Mouse (Mus musculus): ENCODE measurements around the gene Col18a1. TPM values are rescaled to one million over a fixed set of nuclear protein-coding genes. Genes with fewer than 3 reads are reported as not detected.

Gene Col18a1
- polyA plus RNA-seq, 1 experiment from 2014 or later = 51.2 TPM

DNA sequence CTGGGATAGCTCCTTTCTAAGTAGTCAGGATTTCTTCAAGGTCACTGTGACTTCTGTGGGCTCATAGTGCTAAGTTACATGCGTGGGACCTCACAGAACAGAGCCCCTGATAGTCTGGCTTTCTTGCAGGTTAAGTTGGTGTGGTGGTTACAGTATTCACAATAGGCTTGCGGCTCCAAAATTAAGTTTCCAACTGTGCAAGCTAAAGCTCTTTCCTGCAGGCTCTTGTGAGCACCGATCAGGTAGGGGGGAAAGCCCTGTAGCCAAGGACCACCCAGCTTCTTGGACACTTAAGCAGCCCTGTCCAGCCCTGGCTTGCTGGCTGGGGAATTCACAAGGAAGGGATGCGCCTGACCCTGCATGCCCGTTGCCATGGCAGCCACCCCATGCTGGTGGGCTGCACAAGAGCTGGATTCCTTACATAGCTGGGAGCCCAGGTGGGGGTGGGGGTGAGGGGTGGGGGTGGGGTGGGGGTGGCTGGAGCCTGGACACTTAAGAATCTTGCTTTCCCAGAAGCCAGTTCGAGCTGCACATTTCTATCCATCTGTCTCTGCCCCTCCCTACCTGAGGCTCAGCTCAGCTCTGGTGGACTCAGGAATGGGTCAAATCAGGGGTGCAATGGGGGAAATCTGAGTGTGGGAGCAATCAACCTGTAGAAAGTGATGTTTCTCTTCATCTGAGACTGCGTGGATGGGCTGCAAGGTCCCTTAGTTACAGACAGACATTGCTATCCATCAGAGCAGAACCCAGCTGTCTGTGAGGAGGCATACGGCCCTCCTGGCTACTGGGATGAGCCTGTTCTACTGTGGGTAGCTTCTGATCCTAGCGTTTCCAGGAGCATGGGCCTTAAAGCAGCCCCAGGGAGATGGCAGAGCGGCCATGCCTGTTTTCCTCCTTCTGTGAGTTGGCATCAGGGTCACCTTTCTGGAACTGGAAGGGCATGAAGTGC lies 24.9 kb upstream of the Col18a1 start:
- Histone ChIP-seq H3K4me3 (replicated peaks; ENCODE audit: low read length) (no peak overlapping the region), H3K36me3 (replicated peaks; ENCODE audit: control insufficient read depth, insufficient read depth) (no peaks in the 10 kb centered on the region), H3K27ac (peak overlapping the region; percentile 9; the same call in 1 of the 2 replicates), H3K27me3 (ENCODE audit: control insufficient read depth, insufficient read depth, low read length) (no peaks in the 10 kb centered on the region), H3K9ac (no peak overlapping the region), H3K9me3 (ENCODE audit: control insufficient read depth, low read length) (no peaks in the 10 kb centered on the region), H3K4me1 (replicated peaks; ENCODE audit: control insufficient read depth, insufficient read depth, low read length) (peaks cover 13% of the 10 kb centered on the region), H3K4me2 (replicated peaks) (no peak overlapping the region)
- peak; percentile 71 for ATAC-seq (ENCODE audit: low FRiP score)
- WGBS = 11% methylated on average over 10 of the region's 10 CpGs
- no peak for DNase-seq (ENCODE audit: low spot score)

DNA sequence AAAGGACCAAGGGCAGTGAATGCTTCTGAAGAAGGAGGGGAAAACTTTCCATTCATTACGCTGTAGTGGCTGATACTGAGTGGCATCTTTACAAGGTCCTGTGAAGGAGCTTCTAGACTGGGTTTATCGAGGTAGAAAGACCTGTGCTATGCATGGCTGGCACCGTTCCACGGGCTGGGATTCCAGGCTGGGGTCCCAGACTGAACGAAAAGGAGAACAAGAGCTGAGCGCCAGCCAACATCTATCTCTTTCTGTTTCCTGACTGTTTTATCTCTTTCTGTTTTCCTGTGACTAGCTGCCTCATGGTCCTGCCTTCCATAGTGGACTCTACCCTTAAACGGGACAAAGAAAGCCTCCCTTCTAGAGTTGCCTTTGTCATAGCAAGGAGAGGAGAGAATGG lies 21.1 kb upstream of the Col18a1 start:
- Histone ChIP-seq H3K4me2 (replicated peaks) (no peak overlapping the region), H3K4me3 (replicated peaks; ENCODE audit: low read length) (no peak overlapping the region), H3K36me3 (replicated peaks; ENCODE audit: control insufficient read depth, insufficient read depth) (no peaks in the 10 kb centered on the region), H3K27ac (no peak overlapping the region), H3K9me3 (ENCODE audit: control insufficient read depth, low read length) (no peaks in the 10 kb centered on the region), H3K9ac (no peak overlapping the region), H3K27me3 (ENCODE audit: control insufficient read depth, insufficient read depth, low read length) (no peaks in the 10 kb centered on the region), H3K4me1 (replicated peaks; ENCODE audit: control insufficient read depth, insufficient read depth, low read length) (peaks cover 13% of the 10 kb centered on the region)
- ATAC-seq (ENCODE audit: low FRiP score) (no peak), DNase-seq (ENCODE audit: low spot score) (no peak)
- 84% methylated on average over 7 of the region's 7 CpGs for WGBS

- DNase-seq (ENCODE audit: low spot score) (no peak), ATAC-seq (ENCODE audit: low FRiP score) (no peak)
- no peaks in the 10 kb centered on the region for H3K36me3 ChIP-seq (replicated peaks; ENCODE audit: control insufficient read depth, insufficient read depth)
- WGBS = 53% methylated on average over 3 of the region's 3 CpGs
- no peaks in the 10 kb centered on the region for H3K9me3 ChIP-seq (ENCODE audit: control insufficient read depth, low read length)
- no peak overlapping the region for H3K4me3 ChIP-seq (replicated peaks; ENCODE audit: low read length)
- H3K4me1 ChIP-seq (replicated peaks; ENCODE audit: control insufficient read depth, insufficient read depth, low read length) = no peaks in the 10 kb centered on the region
- no peak overlapping the region for H3K9ac ChIP-seq
- no peak overlapping the region for H3K27ac ChIP-seq
- no peak overlapping the region for H3K4me2 ChIP-seq (replicated peaks)
- H3K27me3 ChIP-seq (ENCODE audit: control insufficient read depth, insufficient read depth, low read length) = no peaks in the 10 kb centered on the region
Observed at GRCm38 (mm10) chr10:77182804-77183331, 16.5 kb upstream of the Col18a1 start.

DNA sequence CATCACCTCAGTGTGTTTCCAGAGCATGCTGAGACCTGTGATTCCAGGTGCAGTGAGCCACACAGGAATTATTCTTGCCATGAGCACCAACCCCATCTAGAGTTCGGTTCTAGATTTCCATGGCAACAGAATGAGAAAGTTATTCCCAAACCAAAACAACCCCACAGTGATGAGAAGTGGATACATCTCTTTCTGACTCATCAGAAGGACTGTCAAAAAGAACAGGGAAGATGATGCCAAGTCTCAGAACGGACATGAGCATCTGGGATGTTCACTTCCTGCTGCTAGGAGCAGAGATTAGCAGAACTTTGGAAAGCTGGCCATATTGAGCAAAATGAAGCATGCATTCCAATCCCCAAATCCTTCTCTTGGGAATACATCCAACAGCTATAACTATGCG lies 13.8 kb upstream of the Col18a1 start:
- no peak overlapping the region for H3K27ac ChIP-seq
- H3K4me3 ChIP-seq (replicated peaks; ENCODE audit: low read length) = no peak overlapping the region
- H3K27me3 ChIP-seq (ENCODE audit: control insufficient read depth, insufficient read depth, low read length) = no peaks in the 10 kb centered on the region
- H3K4me2 ChIP-seq (replicated peaks) = no peak overlapping the region
- no peaks in the 10 kb centered on the region for H3K36me3 ChIP-seq (replicated peaks; ENCODE audit: control insufficient read depth, insufficient read depth)
- H3K9ac ChIP-seq = no peak overlapping the region
- H3K4me1 ChIP-seq (replicated peaks; ENCODE audit: control insufficient read depth, insufficient read depth, low read length) = no peaks in the 10 kb centered on the region
- WGBS = 89% methylated on average over 3 of the region's 3 CpGs
- DNase-seq (ENCODE audit: low spot score) = no peak
- H3K9me3 ChIP-seq (ENCODE audit: control insufficient read depth, low read length) = no peaks in the 10 kb centered on the region
- ATAC-seq (ENCODE audit: low FRiP score) = no peak

- 79% methylated on average over 7 of the region's 7 CpGs for WGBS
- no peak for DNase-seq (ENCODE audit: low spot score)
- H3K9ac ChIP-seq = no peak overlapping the region
- ATAC-seq (ENCODE audit: low FRiP score) = no peak
- H3K4me1 ChIP-seq (replicated peaks; ENCODE audit: control insufficient read depth, insufficient read depth, low read length) = no peaks in the 10 kb centered on the region
- H3K4me3 ChIP-seq (replicated peaks; ENCODE audit: low read length) = no peak overlapping the region
- H3K27ac ChIP-seq = no peak overlapping the region
- no peaks in the 10 kb centered on the region for H3K36me3 ChIP-seq (replicated peaks; ENCODE audit: control insufficient read depth, insufficient read depth)
- no peaks in the 10 kb centered on the region for H3K9me3 ChIP-seq (ENCODE audit: control insufficient read depth, low read length)
- no peak overlapping the region for H3K4me2 ChIP-seq (replicated peaks)
- no peaks in the 10 kb centered on the region for H3K27me3 ChIP-seq (ENCODE audit: control insufficient read depth, insufficient read depth, low read length)
Observed at GRCm38 (mm10) chr10:77178691-77179090, 12.3 kb upstream of the Col18a1 start.

DNA sequence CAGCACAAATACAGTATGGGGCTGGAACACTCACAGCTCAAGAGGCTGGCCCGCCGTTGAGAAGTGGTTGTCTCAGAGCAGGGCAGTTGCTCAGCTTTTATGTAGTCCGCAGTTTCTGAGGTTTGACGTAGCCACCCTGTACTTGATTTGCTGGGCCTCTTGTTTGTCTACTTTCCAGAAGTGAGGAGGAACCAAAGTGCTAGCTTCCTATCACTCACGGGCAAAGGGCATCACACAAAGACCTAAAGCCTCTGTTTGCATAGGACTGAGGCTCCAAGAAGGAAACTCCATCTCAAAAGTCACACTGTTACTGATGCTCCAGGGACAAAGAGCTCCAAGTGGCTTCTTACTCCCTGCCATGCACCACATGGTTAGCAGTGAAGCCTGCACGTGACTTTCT lies 4.1 kb upstream of the Col18a1 start:
- H3K27ac ChIP-seq = no peak overlapping the region
- peaks cover 19% of the 10 kb centered on the region for H3K27me3 ChIP-seq (ENCODE audit: control insufficient read depth, insufficient read depth, low read length)
- H3K4me3 ChIP-seq (replicated peaks; ENCODE audit: low read length) = no peak overlapping the region
- H3K4me2 ChIP-seq (replicated peaks) = no peak overlapping the region
- H3K9me3 ChIP-seq (ENCODE audit: control insufficient read depth, low read length) = no peaks in the 10 kb centered on the region
- ATAC-seq (ENCODE audit: low FRiP score) = no peak
- DNase-seq (ENCODE audit: low spot score) = no peak
- WGBS = 93% methylated on average over 6 of the region's 6 CpGs
- peaks cover 8% of the 10 kb centered on the region; the same call in 1 of the 2 replicates for H3K4me1 ChIP-seq (replicated peaks; ENCODE audit: control insufficient read depth, insufficient read depth, low read length)
- no peak overlapping the region for H3K9ac ChIP-seq
- no peaks in the 10 kb centered on the region for H3K36me3 ChIP-seq (replicated peaks; ENCODE audit: control insufficient read depth, insufficient read depth)

DNA sequence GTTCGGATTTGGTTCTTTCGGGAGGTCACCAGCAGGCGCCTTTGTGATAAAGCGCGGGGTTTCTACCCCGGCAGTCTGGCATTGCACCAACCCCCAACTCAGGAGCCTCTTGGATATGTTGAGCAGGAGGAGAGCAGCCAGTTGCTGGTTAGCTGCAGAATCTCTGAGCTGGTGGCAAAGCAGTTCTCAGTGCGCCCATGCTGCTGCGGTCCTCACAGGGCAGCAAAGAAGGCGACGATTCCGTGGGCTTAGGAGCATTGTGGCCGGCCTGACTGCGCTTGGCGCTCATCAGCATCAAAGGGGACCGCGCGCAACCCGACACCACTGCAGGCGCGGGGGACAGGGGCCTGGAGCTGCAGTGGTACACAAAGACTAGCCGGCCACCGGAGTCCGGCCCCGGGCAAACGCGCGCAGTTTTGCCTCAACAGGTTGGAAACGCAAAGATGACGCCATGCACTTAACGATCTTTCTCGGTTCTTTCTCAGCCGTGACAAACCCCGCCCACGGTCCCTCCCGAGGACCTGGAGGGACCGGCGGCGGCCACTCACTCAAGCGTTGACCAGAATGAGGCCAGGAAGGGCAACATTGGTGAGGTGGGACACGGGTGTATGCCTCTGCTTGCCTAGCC lies 916 bp downstream of the Col18a1 start:
- Histone ChIP-seq H3K4me1 (replicated peaks; ENCODE audit: control insufficient read depth, insufficient read depth, low read length) (peaks cover 14% of the 10 kb centered on the region), H3K36me3 (replicated peaks; ENCODE audit: control insufficient read depth, insufficient read depth) (no peaks in the 10 kb centered on the region), H3K9ac (peak overlapping the region; percentile 56; the same call in 1 of the 2 replicates), H3K27ac (no peak overlapping the region), H3K27me3 (ENCODE audit: control insufficient read depth, insufficient read depth, low read length) (peaks cover 29% of the 10 kb centered on the region), H3K4me2 (replicated peaks) (peak overlapping the region; percentile 86), H3K4me3 (replicated peaks; ENCODE audit: low read length) (peak overlapping the region; percentile 41), H3K9me3 (ENCODE audit: control insufficient read depth, low read length) (no peaks in the 10 kb centered on the region)
- WGBS = under 1% methylated on average over 40 of the region's 40 CpGs
- ATAC-seq (ENCODE audit: low FRiP score) (0 out of 2 replicates have a peak, but pooled peaks have one; percentile 9), DNase-seq (ENCODE audit: low spot score) (no peak)

- Histone ChIP-seq H3K4me2 (replicated peaks) (peak overlapping the region; percentile 86), H3K36me3 (replicated peaks; ENCODE audit: control insufficient read depth, insufficient read depth) (no peaks in the 10 kb centered on the region), H3K9me3 (ENCODE audit: control insufficient read depth, low read length) (no peaks in the 10 kb centered on the region), H3K4me1 (replicated peaks; ENCODE audit: control insufficient read depth, insufficient read depth, low read length) (peaks cover 14% of the 10 kb centered on the region), H3K4me3 (replicated peaks; ENCODE audit: low read length) (0 out of 2 replicates have a peak overlapping the region, but pooled peaks have one; percentile 9), H3K9ac (no peak overlapping the region), H3K27me3 (ENCODE audit: control insufficient read depth, insufficient read depth, low read length) (peaks cover 29% of the 10 kb centered on the region), H3K27ac (no peak overlapping the region)
- WGBS = 3% methylated on average over 7 of the region's 9 CpGs
- ATAC-seq (ENCODE audit: low FRiP score) = no peak
- DNase-seq (ENCODE audit: low spot score) = no peak
Observed at GRCm38 (mm10) chr10:77164437-77165052, 1.8 kb downstream of the Col18a1 start.

- Histone ChIP-seq H3K4me3 (replicated peaks; ENCODE audit: low read length) (no peak overlapping the region), H3K9ac (no peak overlapping the region), H3K36me3 (replicated peaks; ENCODE audit: control insufficient read depth, insufficient read depth) (no peaks in the 10 kb centered on the region), H3K4me1 (replicated peaks; ENCODE audit: control insufficient read depth, insufficient read depth, low read length) (peaks cover 14% of the 10 kb centered on the region), H3K27me3 (ENCODE audit: control insufficient read depth, insufficient read depth, low read length) (peaks cover 29% of the 10 kb centered on the region), H3K27ac (no peak overlapping the region), H3K9me3 (ENCODE audit: control insufficient read depth, low read length) (no peaks in the 10 kb centered on the region), H3K4me2 (replicated peaks) (0 out of 2 replicates have a peak overlapping the region, but pooled peaks have one; percentile 86)
- no peak for ATAC-seq (ENCODE audit: low FRiP score)
- no peak for DNase-seq (ENCODE audit: low spot score)
- 18% methylated on average over 5 of the region's 5 CpGs for WGBS
Observed at GRCm38 (mm10) chr10:77164041-77164436, 2.3 kb downstream of the Col18a1 start.

Measured in hindbrain, embryonic 14.5 days (tissue).